Mouse (Mus musculus) bone marrow macrophage, adult 2 months (primary cell): ENCODE results near the gene Hist1h4m.
"Not testable (repeated sequence)": the region's sequence is repeated elsewhere in the genome, so short reads cannot be mapped to it uniquely, and the experiment has no call there.

Experiments
- CTCF ChIP-seq: IDR thresholded peaks from 2 replicates; pipeline ENCODE4 v1.5.1; 2012; ENCODE audit warnings: low read depth, mild to moderate bottlenecking, low read length, moderate library complexity
- POLR2A ChIP-seq: IDR thresholded peaks from 2 replicates; pipeline ENCODE4 v1.6.1; 2012; ENCODE audit warnings: mild to moderate bottlenecking, low read depth, low read length, borderline replicate concordance

- TF ChIP-seq CTCF, POLR2A: not testable (repeated sequence)
Observed at GRCm38 (mm10) chr13:21846356-21846755, 34.8 kb downstream of the Hist1h4m start.
